Mouse (Mus musculus) forebrain, embryonic 11.5 days (tissue): ENCODE data around the gene Tex22. TPM values are rescaled to one million over a fixed set of nuclear protein-coding genes. Genes with fewer than 3 reads are reported as not detected.
A peak's percentile ranks its signal among the peaks of the same experiment; 100 is the strongest.

ENCODE experiments used
- ATAC-seq: fragments of 200-750 bp; cut with Nextera tagmentation; replicated peaks from 2 replicates; pipeline ENCODE4 v1.8.0; 2017; ENCODE audit warnings: moderate TSS enrichment; ENCODE audit not compliant: low FRiP score
- DNase-seq: peaks from one replicate; pipeline ENCODE4 v3.0.0-alpha.2; 2017; ENCODE audit warnings: low spot score
- H3K27ac ChIP-seq: fragments of 300-500 bp; sonication (generic); 2 replicates; pipeline ENCODE4 v1.5.1; 2014; ENCODE audit warnings: low read depth, low read length
- H3K27me3 ChIP-seq: fragments of 300-500 bp; sonication (generic); 2 replicates; pipeline ENCODE4 v1.6.1; 2014; ENCODE audit warnings: mild to moderate bottlenecking, low read length, mixed read lengths; ENCODE audit not compliant: control insufficient read depth, insufficient read depth
- H3K36me3 ChIP-seq: fragments of 300-500 bp; sonication (generic); 2 replicates; pipeline ENCODE4 v1.6.1; 2014; ENCODE audit warnings: mild to moderate bottlenecking, low read length, moderate library complexity, mixed read lengths; ENCODE audit not compliant: control insufficient read depth, insufficient read depth
- H3K4me1 ChIP-seq: fragments of 300-500 bp; sonication (generic); replicated peaks from 2 replicates; pipeline ENCODE4 v1.6.1; 2014; ENCODE audit warnings: low read length, mixed read lengths; ENCODE audit not compliant: control insufficient read depth, insufficient read depth
- H3K4me2 ChIP-seq: fragments of 300-500 bp; sonication (generic); 2 replicates; pipeline ENCODE4 v1.6.1; 2014; ENCODE audit warnings: low read depth, mild to moderate bottlenecking, low read length, moderate library complexity, mixed read lengths; ENCODE audit not compliant: severe bottlenecking
- H3K4me3 ChIP-seq: fragments of 300-500 bp; sonication (generic); 2 replicates; pipeline ENCODE4 v1.5.1; 2014; ENCODE audit warnings: low read depth, low read length
- H3K9ac ChIP-seq: fragments of 300-500 bp; sonication (generic); 2 replicates; pipeline ENCODE4 v1.6.1; 2014; ENCODE audit warnings: low read length
- H3K9me3 ChIP-seq: fragments of 300-500 bp; sonication (generic); 2 replicates; pipeline ENCODE4 v1.6.1; 2016; ENCODE audit warnings: low read length, mixed read lengths; ENCODE audit not compliant: control insufficient read depth
- WGBS: fragments of 180-500 bp; shearing (Covaris S2); extraction: QIAGEN DNeasy Blood & Tissue Kit; methylation state at CpG from one replicate; pipeline ENCODE4 v1.1.7; 2014; 5-methylcytosine and 5-hydroxymethylcytosine counted together
- polyA plus RNA-seq: library from polyadenylated mRNA; unstranded; fragments of >200 nt; fragmentation: Nextera tagmentation; extraction: Ambion mirVana; gene quantifications from 2 replicates; pipeline ENCODE4 v1.2.1, GENCODE M21; 2014

Gene Tex22
- polyA plus RNA-seq, 1 experiment from 2014 or later: not detected

DNA sequence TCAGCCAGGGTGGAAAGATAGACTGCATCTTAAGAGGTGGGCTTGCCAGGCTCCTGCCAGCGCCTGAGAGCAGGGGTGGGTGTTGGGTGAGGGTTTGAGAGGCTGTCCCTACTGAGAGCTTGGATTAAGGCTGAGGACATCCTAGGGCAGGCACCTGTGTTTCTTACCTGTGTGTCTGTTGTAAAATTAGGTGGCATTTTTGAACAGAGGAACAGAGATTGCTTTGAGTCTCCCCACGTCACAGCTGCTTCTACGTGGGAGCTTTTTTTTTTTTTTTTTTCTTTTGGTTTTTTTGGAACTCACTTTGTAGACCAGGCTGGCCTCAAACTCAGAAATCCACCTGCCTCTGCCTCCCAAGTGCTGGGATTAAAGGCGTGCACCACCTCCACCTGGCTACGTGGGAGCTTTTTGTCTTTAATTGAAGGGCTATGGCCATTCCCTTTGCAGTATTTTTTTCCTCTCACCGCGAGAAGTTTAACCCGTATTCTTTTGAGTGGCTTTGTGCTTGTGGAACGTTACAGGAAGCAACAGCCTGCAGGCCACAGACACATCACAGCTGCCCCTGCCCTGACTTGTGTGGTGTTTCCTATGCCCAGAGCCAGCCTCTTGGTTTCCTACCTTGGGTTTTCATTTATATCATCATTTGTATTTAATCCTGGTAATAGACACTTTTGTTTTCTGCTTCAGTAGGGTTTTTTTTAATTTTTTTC lies 27.1 kb downstream of the Tex22 start:
- 85% methylated on average over 9 of the region's 9 CpGs for WGBS
- Histone ChIP-seq H3K4me1 (peaks cover 19% of the 10 kb centered on the region), H3K4me3 (no peak overlapping the region), H3K27ac (no peak overlapping the region), H3K36me3 (no peaks in the 10 kb centered on the region; the same call in 1 of the 2 replicates), H3K9ac (no peak overlapping the region), H3K4me2 (no peak overlapping the region), H3K27me3 (no peaks in the 10 kb centered on the region), H3K9me3 (no peaks in the 10 kb centered on the region; the same call in 1 of the 2 replicates)
- ATAC-seq: no peak
- DNase-seq: no peak

DNA sequence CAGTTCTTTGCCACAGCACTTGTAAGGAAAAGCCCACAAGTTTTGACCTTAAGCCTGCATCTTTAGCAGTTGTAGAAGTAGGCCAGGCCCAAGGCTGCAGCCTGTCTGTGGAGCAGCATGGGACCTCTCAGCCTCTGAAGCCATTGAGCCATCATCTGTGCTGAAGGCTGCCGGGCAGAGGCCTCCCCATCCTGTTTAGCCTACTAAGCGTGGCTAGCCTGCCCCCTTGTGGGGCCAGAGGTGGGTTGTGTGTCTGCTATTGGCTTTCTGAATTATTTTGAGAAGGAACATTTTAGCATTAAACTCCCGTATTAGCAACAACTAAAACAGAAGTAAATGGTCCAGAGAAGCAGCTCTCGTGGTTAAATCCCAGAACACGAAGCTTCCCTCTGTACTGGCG lies 28.2 kb downstream of the Tex22 start:
- Histone ChIP-seq H3K36me3 (no peaks in the 10 kb centered on the region; the same call in 1 of the 2 replicates), H3K4me2 (no peak overlapping the region), H3K27ac (no peak overlapping the region), H3K9ac (no peak overlapping the region), H3K4me1 (peaks cover 16% of the 10 kb centered on the region), H3K9me3 (no peaks in the 10 kb centered on the region; the same call in 1 of the 2 replicates), H3K27me3 (no peaks in the 10 kb centered on the region), H3K4me3 (no peak overlapping the region)
- WGBS: 63% methylated on average over 6 of the region's 6 CpGs
- ATAC-seq (no peak), DNase-seq (no peak)

DNA sequence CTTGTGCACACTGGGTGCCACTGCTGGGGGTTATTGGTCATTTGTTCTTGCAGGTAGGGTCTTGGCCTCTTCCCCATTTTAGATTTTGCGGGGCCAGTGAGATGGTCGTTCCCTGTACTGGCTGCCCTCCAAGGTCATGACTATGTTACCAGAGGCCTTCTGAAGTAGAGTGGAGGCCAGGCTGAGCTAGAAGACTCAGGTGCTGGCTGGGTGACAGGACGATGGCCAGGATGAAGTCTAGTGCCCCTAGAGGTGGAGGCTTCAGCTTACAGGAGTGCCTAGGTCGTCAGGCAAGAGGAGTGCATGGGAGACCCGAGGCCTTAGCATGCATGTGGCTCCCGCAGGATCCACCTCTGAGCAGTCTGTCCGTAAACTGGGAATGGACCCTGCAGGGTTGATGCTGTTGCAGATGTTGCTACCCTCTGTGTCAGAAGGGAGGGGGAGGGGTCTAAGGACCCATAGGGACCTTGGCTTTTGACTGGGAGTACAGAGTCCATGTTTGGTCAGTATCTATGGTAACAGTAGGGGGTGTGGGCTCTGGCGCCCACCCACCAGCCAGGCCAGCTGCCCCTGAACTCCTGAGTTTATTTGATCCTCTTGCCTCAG lies 29.6 kb downstream of the Tex22 start:
- no peaks in the 10 kb centered on the region for H3K27me3 ChIP-seq
- H3K27ac ChIP-seq: no peak overlapping the region
- H3K36me3 ChIP-seq: no peaks in the 10 kb centered on the region; the same call in 1 of the 2 replicates
- no peaks in the 10 kb centered on the region; the same call in 1 of the 2 replicates for H3K9me3 ChIP-seq
- ATAC-seq (no peak), DNase-seq (no peak)
- no peak overlapping the region for H3K4me3 ChIP-seq
- no peak overlapping the region for H3K4me2 ChIP-seq
- no peak overlapping the region for H3K9ac ChIP-seq
- 89% methylated on average over 8 of the region's 8 CpGs for WGBS
- H3K4me1 ChIP-seq: peaks cover 14% of the 10 kb centered on the region

DNA sequence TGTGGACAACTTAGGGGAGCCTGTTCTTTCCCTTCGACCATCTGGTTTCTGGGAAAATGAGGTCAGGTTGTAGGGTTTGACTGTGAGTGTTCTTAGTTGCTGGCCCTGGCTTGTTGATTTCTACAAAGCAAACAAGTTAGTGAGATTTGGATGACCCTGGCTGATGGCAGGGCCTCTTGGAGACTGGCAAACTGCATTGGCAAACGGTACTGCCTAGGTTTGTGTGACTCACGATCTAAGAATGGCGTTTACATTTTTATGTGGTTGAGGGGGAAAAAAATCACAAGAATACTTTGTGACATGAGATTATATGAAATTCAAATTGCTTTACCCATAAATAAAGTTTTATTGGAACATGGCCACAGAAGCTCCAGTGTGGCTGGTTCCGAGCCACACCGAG lies 32.1 kb downstream of the Tex22 start:
- Histone ChIP-seq H3K9ac (no peak overlapping the region), H3K4me1 (0 out of 2 replicates have a peak, but pooled peaks cover 2% of the 10 kb centered on the region), H3K27me3 (no peaks in the 10 kb centered on the region), H3K9me3 (no peaks in the 10 kb centered on the region; the same call in 1 of the 2 replicates), H3K4me2 (no peak overlapping the region), H3K27ac (no peak overlapping the region), H3K4me3 (no peak overlapping the region), H3K36me3 (no peaks in the 10 kb centered on the region; the same call in 1 of the 2 replicates)
- no peak for DNase-seq
- no peak for ATAC-seq
- WGBS: 91% methylated on average over 6 of the region's 6 CpGs

DNA sequence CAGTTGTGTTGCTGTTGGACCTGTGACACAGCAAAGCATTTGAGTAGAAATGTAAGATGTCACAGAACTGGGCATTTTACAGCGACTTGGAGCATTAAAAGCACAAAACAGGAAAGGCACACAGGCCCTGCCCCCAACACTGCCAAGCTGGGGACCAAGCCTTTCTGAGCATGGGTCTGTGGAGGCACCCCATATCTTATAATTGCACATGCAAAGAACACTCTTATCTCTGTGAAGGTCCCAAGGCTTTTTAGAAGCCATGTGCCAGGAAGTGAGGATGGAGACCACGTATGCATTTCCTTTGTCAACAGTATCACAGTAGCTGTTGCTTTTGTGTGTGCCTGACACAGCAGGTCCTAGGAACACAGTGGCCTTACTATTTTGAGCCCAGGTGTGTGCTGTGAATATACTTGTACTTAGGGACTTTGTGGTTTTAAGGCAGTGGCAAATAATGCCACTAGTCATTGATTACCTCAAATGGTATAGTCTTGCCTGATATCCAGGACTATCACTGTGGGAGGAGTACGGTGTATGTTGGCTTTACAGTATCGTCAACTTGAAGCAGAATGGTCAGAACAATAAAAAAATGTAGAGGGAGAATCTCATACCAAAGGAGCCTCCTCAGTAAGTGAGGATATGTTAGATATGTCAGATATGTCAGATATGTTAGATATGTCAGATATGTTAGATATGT lies 33.3 kb downstream of the Tex22 start:
- Histone ChIP-seq H3K4me1 (no peaks in the 10 kb centered on the region), H3K27ac (no peak overlapping the region), H3K27me3 (no peaks in the 10 kb centered on the region), H3K9ac (no peak overlapping the region), H3K4me3 (no peak overlapping the region), H3K36me3 (no peaks in the 10 kb centered on the region; the same call in 1 of the 2 replicates), H3K9me3 (no peaks in the 10 kb centered on the region; the same call in 1 of the 2 replicates), H3K4me2 (no peak overlapping the region)
- DNase-seq: no peak
- ATAC-seq: no peak
- 87% methylated on average over 4 of the region's 4 CpGs for WGBS

DNA sequence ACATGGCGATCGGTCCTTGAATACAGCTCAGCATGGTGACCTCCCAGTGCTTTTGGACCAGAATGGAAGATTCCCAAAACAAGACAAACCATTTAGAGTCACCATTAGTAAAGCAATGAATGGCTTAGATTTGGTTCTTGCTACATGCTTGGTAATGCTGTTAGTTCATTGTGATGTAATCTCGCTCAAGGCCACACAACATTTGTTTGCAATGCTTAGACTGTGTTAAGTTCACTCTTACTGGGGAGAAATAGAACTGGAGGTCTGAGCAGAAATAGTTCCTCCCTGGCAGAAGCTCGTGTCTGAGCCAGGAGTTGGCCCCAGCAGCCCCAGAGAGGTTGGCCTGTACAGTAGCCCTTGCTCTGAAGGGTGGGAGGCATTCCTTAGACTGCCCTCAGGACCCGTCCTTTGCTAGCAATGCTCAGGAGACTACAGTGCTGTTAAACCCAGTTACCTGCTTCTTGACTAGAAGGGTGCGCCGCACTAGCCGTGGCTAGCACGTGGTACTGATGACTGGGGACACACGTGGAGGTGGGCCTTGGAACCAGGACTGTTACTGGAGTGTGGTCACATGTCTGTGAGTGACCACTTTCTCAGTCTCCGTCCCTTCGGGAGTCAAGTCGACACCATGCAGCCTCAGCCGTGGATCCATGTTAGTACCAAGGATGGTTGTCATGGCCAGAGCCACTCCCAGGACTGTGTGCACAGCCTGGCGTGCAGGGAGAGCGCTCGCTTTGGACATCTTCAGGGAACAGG lies 34.4 kb downstream of the Tex22 start:
- no peaks in the 10 kb centered on the region for H3K27me3 ChIP-seq
- ATAC-seq (0 out of 2 replicates have a peak, but pooled peaks have one; percentile 16), DNase-seq (no peak)
- H3K9ac ChIP-seq: no peak overlapping the region
- no peak overlapping the region for H3K4me2 ChIP-seq
- H3K36me3 ChIP-seq: no peaks in the 10 kb centered on the region; the same call in 1 of the 2 replicates
- WGBS: 93% methylated on average over 17 of the region's 17 CpGs
- no peak overlapping the region for H3K4me3 ChIP-seq
- H3K9me3 ChIP-seq: no peaks in the 10 kb centered on the region; the same call in 1 of the 2 replicates
- no peak overlapping the region for H3K27ac ChIP-seq
- H3K4me1 ChIP-seq: no peaks in the 10 kb centered on the region

DNA sequence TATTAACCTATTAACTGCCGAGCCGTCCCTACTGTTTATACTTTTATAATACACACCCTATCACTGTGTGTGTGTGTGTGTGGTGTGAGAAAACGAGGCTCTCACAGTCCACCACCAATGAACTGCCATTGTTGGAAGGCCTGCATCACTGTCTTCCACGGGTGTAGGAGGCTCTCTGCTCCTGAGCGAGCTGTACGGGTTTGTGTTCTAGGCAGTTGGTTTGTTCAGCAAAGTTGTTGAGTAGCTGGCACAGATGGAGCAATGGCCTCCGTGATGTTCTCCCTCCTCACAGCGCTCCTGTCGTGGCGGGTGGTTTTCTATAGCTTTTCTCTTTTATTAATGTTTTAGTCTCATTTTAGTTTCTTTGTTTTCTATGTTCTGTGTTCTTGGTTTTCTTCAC lies 35.5 kb downstream of the Tex22 start:
- no peak for ATAC-seq
- Histone ChIP-seq H3K4me1 (no peaks in the 10 kb centered on the region), H3K36me3 (peaks cover 2% of the 10 kb centered on the region; the same call in 1 of the 2 replicates), H3K4me3 (no peak overlapping the region), H3K9ac (no peak overlapping the region), H3K9me3 (no peaks in the 10 kb centered on the region; the same call in 1 of the 2 replicates), H3K27ac (no peak overlapping the region), H3K27me3 (no peaks in the 10 kb centered on the region), H3K4me2 (no peak overlapping the region)
- no peak for DNase-seq
- WGBS: 90% methylated on average over 10 of the region's 10 CpGs

DNA sequence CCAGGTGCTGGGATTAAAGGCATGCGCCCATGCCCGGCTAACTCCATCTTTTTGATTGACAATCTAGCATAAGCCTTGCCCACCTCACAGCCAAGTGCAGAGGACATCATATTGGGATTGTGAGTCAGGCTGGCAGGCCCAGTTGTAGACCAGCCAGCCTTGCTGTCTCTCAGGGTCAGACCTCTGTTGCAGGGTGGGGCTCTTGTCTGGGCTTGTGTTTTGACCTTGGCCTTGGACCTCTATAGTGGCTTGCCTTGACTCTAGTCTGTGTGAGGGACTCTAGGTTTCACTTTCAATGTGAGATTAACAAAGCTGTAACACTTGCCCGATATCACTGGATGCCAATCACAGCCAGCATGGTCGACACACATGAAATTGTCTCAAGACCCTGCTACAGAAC lies 39.8 kb downstream of the Tex22 start:
- H3K36me3 ChIP-seq: peaks cover 12% of the 10 kb centered on the region
- DNase-seq: no peak
- no peaks in the 10 kb centered on the region for H3K9me3 ChIP-seq
- H3K27me3 ChIP-seq: no peaks in the 10 kb centered on the region
- H3K4me3 ChIP-seq: no peak overlapping the region
- ATAC-seq: no peak
- no peak overlapping the region for H3K4me2 ChIP-seq
- H3K27ac ChIP-seq: no peak overlapping the region
- no peak overlapping the region for H3K9ac ChIP-seq
- H3K4me1 ChIP-seq: no peaks in the 10 kb centered on the region
- WGBS: 90% methylated on average over 4 of the region's 4 CpGs
